Mouse (Mus musculus): ENCODE results near the gene Olfr963. TPM values are rescaled to one million over a fixed set of nuclear protein-coding genes. Genes with fewer than 3 reads are reported as not detected.
A peak's percentile ranks its signal among the peaks of the same experiment; 100 is the strongest.
"Not testable (repeated sequence)": the region's sequence is repeated elsewhere in the genome, so short reads cannot be mapped to it uniquely, and the experiment has no call there.

The Olfr963 gene
- polyA plus RNA-seq, 1 experiment from 2014 or later = not detected

- not testable (repeated sequence) for H3K4me3 ChIP-seq; H3K27ac ChIP-seq; DNase-seq (ENCODE audit: low spot score); H3K4me1 ChIP-seq; H3K27me3 ChIP-seq (ENCODE audit: insufficient read depth, poor library complexity, severe bottlenecking); H3K36me3 ChIP-seq; H3K9me3 ChIP-seq
- WGBS = 77% methylated on average over 8 of the region's 8 CpGs
Measured at GRCm38 (mm10) chr9:39701123-39701522, 34.1 kb downstream of the Olfr963 start.

- DNase-seq (ENCODE audit: low spot score) = no peak
- Histone ChIP-seq H3K9me3 (no peaks in the 10 kb centered on the region), H3K27me3 (ENCODE audit: insufficient read depth, poor library complexity, severe bottlenecking) (no peaks in the 10 kb centered on the region), H3K36me3 (no peaks in the 10 kb centered on the region), H3K4me1 (no peaks in the 10 kb centered on the region), H3K27ac (no peak within 1 kb of the TSS), H3K4me3 (no peak within 1 kb of the TSS)
Measured at GRCm38 (mm10) chr9:39707017-39707416, 40.0 kb downstream of the Olfr963 start, which contains the start of gene Olfr149. TSS of gene Olfr149 (minus strand) at chr9:39707117.

- Histone ChIP-seq H3K27me3 (ENCODE audit: insufficient read depth, poor library complexity, severe bottlenecking) (no peaks in the 10 kb centered on the region), H3K4me1 (no peaks in the 10 kb centered on the region), H3K36me3 (no peaks in the 10 kb centered on the region), H3K9me3 (no peaks in the 10 kb centered on the region), H3K27ac (no peak overlapping the region), H3K4me3 (no peak overlapping the region)
- peak; percentile 75 for DNase-seq (ENCODE audit: low spot score)
- 63% methylated on average over 3 of the region's 3 CpGs for WGBS
Measured at GRCm38 (mm10) chr9:39708958-39709357, 42.0 kb downstream of the Olfr963 start.

GRCm38 (mm10) chr9:39711053-39711452, 44.0 kb downstream of the Olfr963 start, which contains the start of gene Olfr965:
TSS of gene Olfr965 (plus strand) at chr9:39711353.
- H3K27me3 ChIP-seq (ENCODE audit: insufficient read depth, poor library complexity, severe bottlenecking) = no peaks in the 10 kb centered on the region
- no peak within 1 kb of the TSS for H3K4me3 ChIP-seq
- no peaks in the 10 kb centered on the region for H3K9me3 ChIP-seq
- no peaks in the 10 kb centered on the region for H3K36me3 ChIP-seq
- DNase-seq (ENCODE audit: low spot score) = no peak
- H3K27ac ChIP-seq = no peak within 1 kb of the TSS
- H3K4me1 ChIP-seq = no peaks in the 10 kb centered on the region

Other genes with a start within 250 kb of the Olfr963 start
- not detected in 2 replicates for gene Olfr952, start 240.1 kb upstream of the Olfr963 start, polyA plus RNA-seq (2016; fragmentation: Nextera tagmentation; extraction: Ambion mirVana)
- not detected in 2 replicates for gene Olfr954, start 210.5 kb upstream of the Olfr963 start, polyA plus RNA-seq (2016; fragmentation: Nextera tagmentation; extraction: Ambion mirVana)
- not detected in 2 replicates for gene Olfr955, start 195.3 kb upstream of the Olfr963 start, polyA plus RNA-seq (2016; fragmentation: Nextera tagmentation; extraction: Ambion mirVana)
- gene Olfr44, start 173.2 kb upstream of the Olfr963 start, polyA plus RNA-seq (2016; fragmentation: Nextera tagmentation; extraction: Ambion mirVana) = not detected in 2 replicates
- gene Olfr957, start 151.4 kb upstream of the Olfr963 start, polyA plus RNA-seq (2016; fragmentation: Nextera tagmentation; extraction: Ambion mirVana) = not detected in 2 replicates
- not detected in 2 replicates for gene Olfr958, start 113.2 kb upstream of the Olfr963 start, polyA plus RNA-seq (2016; fragmentation: Nextera tagmentation; extraction: Ambion mirVana)
- gene Olfr959, start 91.6 kb upstream of the Olfr963 start, polyA plus RNA-seq (2016; fragmentation: Nextera tagmentation; extraction: Ambion mirVana) = not detected in 2 replicates
- gene AW551984, start 62.8 kb upstream of the Olfr963 start, polyA plus RNA-seq (2016; fragmentation: Nextera tagmentation; extraction: Ambion mirVana) = 9.3 and 12.8 TPM in 2 replicates
- gene Olfr148, start 56.5 kb upstream of the Olfr963 start, polyA plus RNA-seq (2016; fragmentation: Nextera tagmentation; extraction: Ambion mirVana) = not detected in 2 replicates
- not detected in 2 replicates for gene Olfr960, start 45.8 kb upstream of the Olfr963 start, polyA plus RNA-seq (2016; fragmentation: Nextera tagmentation; extraction: Ambion mirVana)
- gene Olfr961, start 22.1 kb upstream of the Olfr963 start, polyA plus RNA-seq (2016; fragmentation: Nextera tagmentation; extraction: Ambion mirVana) = not detected in 2 replicates
- gene Olfr149, start 39.9 kb downstream of the Olfr963 start, polyA plus RNA-seq (2016; fragmentation: Nextera tagmentation; extraction: Ambion mirVana) = not detected in 2 replicates
- not detected in 2 replicates for gene Olfr965, start 44.1 kb downstream of the Olfr963 start, polyA plus RNA-seq (2016; fragmentation: Nextera tagmentation; extraction: Ambion mirVana)
- not detected in 2 replicates for gene Olfr150, start 63.8 kb downstream of the Olfr963 start, polyA plus RNA-seq (2016; fragmentation: Nextera tagmentation; extraction: Ambion mirVana)
- not detected in 2 replicates for gene Olfr967, start 79.0 kb downstream of the Olfr963 start, polyA plus RNA-seq (2016; fragmentation: Nextera tagmentation; extraction: Ambion mirVana)
- not detected in 2 replicates for gene Olfr968, start 116.0 kb downstream of the Olfr963 start, polyA plus RNA-seq (2016; fragmentation: Nextera tagmentation; extraction: Ambion mirVana)
- gene Olfr969, start 123.7 kb downstream of the Olfr963 start, polyA plus RNA-seq (2016; fragmentation: Nextera tagmentation; extraction: Ambion mirVana) = not detected in 2 replicates
- gene Olfr970, start 141.7 kb downstream of the Olfr963 start, polyA plus RNA-seq (2016; fragmentation: Nextera tagmentation; extraction: Ambion mirVana) = not detected in 2 replicates
- not detected in 2 replicates for gene Olfr971, start 169.7 kb downstream of the Olfr963 start, polyA plus RNA-seq (2016; fragmentation: Nextera tagmentation; extraction: Ambion mirVana)
- not detected in 2 replicates for gene Olfr972, start 199.2 kb downstream of the Olfr963 start, polyA plus RNA-seq (2016; fragmentation: Nextera tagmentation; extraction: Ambion mirVana)
- not detected in 2 replicates for gene Olfr229, start 240.1 kb downstream of the Olfr963 start, polyA plus RNA-seq (2016; fragmentation: Nextera tagmentation; extraction: Ambion mirVana)

Data from heart, embryonic 10.5 days (tissue).